Mouse (Mus musculus): Measurements from ENCODE around the gene Gm21987. TPM values are rescaled to one million over a fixed set of nuclear protein-coding genes. Genes with fewer than 3 reads are reported as not detected.

Gm21987 gene
- total and polyA plus RNA-seq, 3 experiments, result not detected

- H3K9me3 ChIP-seq (replicated peaks; ENCODE audit: insufficient read depth, low read length), result no peaks in the 10 kb centered on the region
- no peak overlapping the region for H3K9ac ChIP-seq (ENCODE audit: control insufficient read depth, low read depth, low read length, poor library complexity, severe bottlenecking)
- H3K4me3 ChIP-seq (ENCODE audit: control insufficient read depth in 1 of 2, insufficient read depth in 1 of 2, low read depth in 2 of 2, low read length in 2 of 2), result no peak overlapping the region
- peaks cover 0 to 13% of the 10 kb centered on the region in 2 experiments; a peak in 3 of 4 replicates for H3K4me1 ChIP-seq (ENCODE audit: control insufficient read depth in 1 of 2, insufficient read depth in 2 of 2, low read length in 2 of 2)
- H3K27ac ChIP-seq (ENCODE audit: control insufficient read depth, low read depth, low read length), result no peak overlapping the region
- DNase-seq (ENCODE audit: low read depth, low spot score), result no peak
- TF ChIP-seq MYC (IDR thresholded peaks at IDR 0.05; ENCODE audit: low read depth, low read length) (no peak), SIN3A (IDR thresholded peaks at IDR 0.05; ENCODE audit: low read length) (no peak), E2F4 (IDR thresholded peaks at IDR 0.05; ENCODE audit: borderline replicate concordance, low read depth, low read length) (no peak), ELF1 (IDR thresholded peaks at IDR 0.05; ENCODE audit: low read depth, low read length) (no peak), TBP (IDR thresholded peaks at IDR 0.05; ENCODE audit: low read depth, low read length) (no peak), NRF1 (IDR thresholded peaks at IDR 0.05; ENCODE audit: insufficient read depth, low read depth, low read length, poor library complexity, severe bottlenecking) (no peak), CHD1 (IDR thresholded peaks at IDR 0.05; ENCODE audit: low read depth, low read length) (no peak), CHD2 (IDR thresholded peaks at IDR 0.05; ENCODE audit: low read length) (no peak), CTCF (IDR thresholded peaks at IDR 0.05 in 2 of 3, conservative IDR thresholded peaks at IDR 0.05 in 1 of 3; ENCODE audit: control insufficient read depth in 1 of 3, insufficient read depth in 1 of 3, low read depth in 2 of 3, low read length in 3 of 3, poor library complexity in 1 of 3, severe bottlenecking in 1 of 3) (no peak), JUND (IDR thresholded peaks at IDR 0.05; ENCODE audit: low read depth, low read length) (no peak), ZMIZ1 (IDR thresholded peaks at IDR 0.05; ENCODE audit: low read depth, low read length) (no peak), MXI1 (IDR thresholded peaks at IDR 0.05; ENCODE audit: low read depth, low read length) (no peak), GATA1 (IDR thresholded peaks at IDR 0.05; ENCODE audit: low read depth, low read length) (no peak), POLR2AphosphoS2 (IDR thresholded peaks at IDR 0.05; ENCODE audit: low read length) (no peak), BHLHE40 (IDR thresholded peaks at IDR 0.05; ENCODE audit: borderline replicate concordance, low read depth, low read length) (no peak), ZNF384 (IDR thresholded peaks at IDR 0.05; ENCODE audit: low read depth, low read length) (no peak), USF1 (IDR thresholded peaks at IDR 0.05; ENCODE audit: low read depth, low read length) (no peak), ZKSCAN1 (IDR thresholded peaks at IDR 0.05; ENCODE audit: low read depth, low read length) (no peak), MAFK (IDR thresholded peaks at IDR 0.05; ENCODE audit: borderline replicate concordance, low read depth, low read length) (no peak)
- H3K27me3 ChIP-seq (ENCODE audit: control insufficient read depth in 1 of 2, insufficient read depth in 2 of 2, low read length in 2 of 2), result no peaks in the 10 kb centered on the region
- H3K79me2 ChIP-seq (ENCODE audit: control insufficient read depth, insufficient read depth, low read length, poor library complexity), result no peaks in the 10 kb centered on the region
- peaks cover 0 to 8% of the 10 kb centered on the region in 2 experiments; a peak in 2 of 4 replicates for H3K36me3 ChIP-seq (ENCODE audit: control insufficient read depth in 1 of 2, insufficient read depth in 2 of 2, low read length in 2 of 2)
These were observed 53.6 kb downstream of the Gm21987 start for GRCm38 (mm10) chr16:38400311-38400960.

GRCm38 (mm10) chr16:38401468-38401867 lies 54.6 kb downstream of the Gm21987 start:
- Histone ChIP-seq H3K4me3 (ENCODE audit: control insufficient read depth in 1 of 2, insufficient read depth in 1 of 2, low read depth in 2 of 2, low read length in 2 of 2) (no peak overlapping the region), H3K9ac (ENCODE audit: control insufficient read depth, low read depth, low read length, poor library complexity, severe bottlenecking) (no peak overlapping the region), H3K79me2 (ENCODE audit: control insufficient read depth, insufficient read depth, low read length, poor library complexity) (no peaks in the 10 kb centered on the region), H3K27me3 (ENCODE audit: control insufficient read depth in 1 of 2, insufficient read depth in 2 of 2, low read length in 2 of 2) (no peaks in the 10 kb centered on the region), H3K36me3 (ENCODE audit: control insufficient read depth in 1 of 2, insufficient read depth in 2 of 2, low read length in 2 of 2) (peaks cover 0 to 3% of the 10 kb centered on the region in 2 experiments; a peak in 2 of 4 replicates), H3K27ac (ENCODE audit: control insufficient read depth, low read depth, low read length) (no peak overlapping the region), H3K9me3 (replicated peaks; ENCODE audit: insufficient read depth, low read length) (no peaks in the 10 kb centered on the region), H3K4me1 (ENCODE audit: control insufficient read depth in 1 of 2, insufficient read depth in 2 of 2, low read length in 2 of 2) (peaks cover 0 to 12% of the 10 kb centered on the region in 2 experiments; a peak in 2 of 4 replicates)
- no peak for TF ChIP-seq CTCF (IDR thresholded peaks at IDR 0.05 in 2 of 3, conservative IDR thresholded peaks at IDR 0.05 in 1 of 3; ENCODE audit: control insufficient read depth in 1 of 3, insufficient read depth in 1 of 3, low read depth in 2 of 3, low read length in 3 of 3, poor library complexity in 1 of 3, severe bottlenecking in 1 of 3)
- TF ChIP-seq MYB (IDR thresholded peaks at IDR 0.05; ENCODE audit: low read depth, low read length), result no peak
- TF ChIP-seq ZKSCAN1 (IDR thresholded peaks at IDR 0.05; ENCODE audit: low read depth, low read length), result no peak
- no peak for TF ChIP-seq KAT2A (conservative IDR thresholded peaks at IDR 0.05; ENCODE audit: low read depth, low read length)
- DNase-seq (ENCODE audit: low read depth, low spot score), result no peak

Data from MEL (cell line).